Mouse (Mus musculus) liver, embryonic 13.5 days (tissue): Measurements from ENCODE around the gene Umodl1. TPM values are rescaled to one million over a fixed set of nuclear protein-coding genes. Genes with fewer than 3 reads are reported as not detected.

Source experiments
- ATAC-seq: fragments of 200-750 bp; cut with Nextera tagmentation; 2 replicates; pipeline ENCODE4 v1.8.0; 2017; ENCODE audit warnings: low read depth, mild to moderate bottlenecking, moderate number of reproducible peaks, moderate library complexity
- DNase-seq: peaks from one replicate; pipeline ENCODE4 v3.0.0; 2022
- H3K27ac ChIP-seq: fragments of 300-500 bp; sonication (generic); 2 replicates; pipeline ENCODE4 v1.5.1; 2015; ENCODE audit warnings: moderate library complexity, mild to moderate bottlenecking, inconsistent platforms
- H3K27me3 ChIP-seq: fragments of 300-500 bp; sonication (generic); 2 replicates; pipeline ENCODE4 v1.6.1; 2015; ENCODE audit warnings: mild to moderate bottlenecking, inconsistent platforms
- H3K36me3 ChIP-seq: fragments of 300-500 bp; sonication (generic); 2 replicates; pipeline ENCODE4 v1.6.1; 2015; ENCODE audit warnings: mild to moderate bottlenecking, inconsistent platforms
- H3K4me1 ChIP-seq: fragments of 300-500 bp; sonication (generic); replicated peaks from 2 replicates; pipeline ENCODE4 v1.6.1; 2015; ENCODE audit warnings: inconsistent platforms
- H3K4me2 ChIP-seq: fragments of 300-500 bp; sonication (generic); 2 replicates; pipeline ENCODE4 v1.6.1; 2015; ENCODE audit warnings: inconsistent platforms, mild to moderate bottlenecking, moderate library complexity
- H3K4me3 ChIP-seq: fragments of 300-500 bp; sonication (generic); replicated peaks from 2 replicates; pipeline ENCODE4 v1.5.1; 2015; ENCODE audit warnings: mild to moderate bottlenecking, inconsistent platforms
- H3K9ac ChIP-seq: fragments of 300-500 bp; sonication (generic); 2 replicates; pipeline ENCODE4 v1.6.1; 2015; ENCODE audit warnings: mild to moderate bottlenecking, inconsistent platforms
- H3K9me3 ChIP-seq: fragments of 300-500 bp; sonication (generic); replicated peaks from 2 replicates; pipeline ENCODE4 v1.6.1; 2016; ENCODE audit warnings: inconsistent platforms
- WGBS: fragments of 180-500 bp; shearing (Covaris S2); methylation state at CpG from one replicate; pipeline ENCODE4 v1.1.7; 2015; ENCODE audit not compliant: insufficient replicate concordance; 5-methylcytosine and 5-hydroxymethylcytosine counted together
- microRNA-seq: library from miRNA; unstranded; fragments of <30 nt; microRNA quantifications from one replicate; pipeline ENCODE4, GENCODE M21; 2016
- polyA plus RNA-seq: library from polyadenylated mRNA; unstranded; fragments of >200 nt; fragmentation: Nextera tagmentation; extraction: Ambion mirVana; gene quantifications from 2 replicates; pipeline ENCODE4 v1.2.1, GENCODE M21; 2015

The Umodl1 gene
- polyA plus RNA-seq, 1 experiment from 2014 or later, result 0.12 TPM

DNA sequence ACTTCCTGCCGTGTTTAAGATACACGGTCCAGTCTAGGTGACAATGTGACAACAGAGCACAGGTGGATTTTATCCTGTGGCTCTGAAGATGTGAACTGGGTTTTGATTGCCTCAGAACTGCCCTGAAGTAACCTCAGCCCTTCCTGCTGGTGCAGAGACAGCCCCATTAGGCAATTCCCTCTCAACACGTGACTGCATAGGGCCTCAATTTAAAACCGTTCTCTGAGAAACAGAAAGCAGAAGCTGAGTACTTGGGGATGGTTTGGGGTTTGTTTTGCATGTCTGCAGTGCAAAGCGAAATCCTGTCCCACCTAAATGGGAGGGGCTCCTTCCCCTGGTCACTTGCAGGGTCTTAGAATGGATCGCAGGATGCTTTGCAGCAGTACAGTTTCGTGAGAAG is 85.2 kb downstream of the Umodl1 start:
- Histone ChIP-seq H3K27me3 (no peaks in the 10 kb centered on the region), H3K4me3 (no peak overlapping the region), H3K9ac (no peak overlapping the region), H3K4me1 (peaks cover 46% of the 10 kb centered on the region), H3K27ac (no peak overlapping the region), H3K4me2 (no peak overlapping the region), H3K36me3 (no peaks in the 10 kb centered on the region), H3K9me3 (no peaks in the 10 kb centered on the region)
- peak; percentile 34; the same call in 1 of the 2 replicates for ATAC-seq
- WGBS, result 25% methylated on average over 7 of the region's 7 CpGs
- DNase-seq, result no peak

DNA sequence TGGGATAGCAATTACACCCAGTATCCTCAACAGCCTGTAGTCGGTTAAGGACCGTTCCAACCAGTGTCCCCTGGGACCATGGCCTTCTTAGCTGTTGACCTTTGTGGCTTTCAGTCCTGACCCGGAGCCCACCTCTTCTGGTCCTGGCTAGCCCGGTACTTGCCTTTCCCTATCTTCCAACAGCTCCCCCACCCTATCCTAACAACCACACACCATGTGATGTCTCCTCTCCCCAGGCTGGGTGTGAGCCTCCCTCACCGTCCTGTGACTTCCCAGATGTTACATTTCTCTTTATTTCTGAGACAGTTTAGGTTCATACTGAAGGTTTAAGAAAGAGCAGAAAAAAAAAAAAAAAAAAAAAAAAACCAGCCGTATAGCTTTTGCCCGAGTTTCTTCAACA is 86.0 kb downstream of the Umodl1 start:
- no peak overlapping the region for H3K27ac ChIP-seq
- 63% methylated on average over 7 of the region's 7 CpGs for WGBS
- H3K4me2 ChIP-seq, result no peak overlapping the region
- ATAC-seq, result no peak
- H3K27me3 ChIP-seq, result no peaks in the 10 kb centered on the region
- DNase-seq, result no peak
- no peaks in the 10 kb centered on the region for H3K9me3 ChIP-seq
- peaks cover 40% of the 10 kb centered on the region for H3K4me1 ChIP-seq
- H3K4me3 ChIP-seq, result no peak overlapping the region
- H3K36me3 ChIP-seq, result no peaks in the 10 kb centered on the region
- H3K9ac ChIP-seq, result no peak overlapping the region

DNA sequence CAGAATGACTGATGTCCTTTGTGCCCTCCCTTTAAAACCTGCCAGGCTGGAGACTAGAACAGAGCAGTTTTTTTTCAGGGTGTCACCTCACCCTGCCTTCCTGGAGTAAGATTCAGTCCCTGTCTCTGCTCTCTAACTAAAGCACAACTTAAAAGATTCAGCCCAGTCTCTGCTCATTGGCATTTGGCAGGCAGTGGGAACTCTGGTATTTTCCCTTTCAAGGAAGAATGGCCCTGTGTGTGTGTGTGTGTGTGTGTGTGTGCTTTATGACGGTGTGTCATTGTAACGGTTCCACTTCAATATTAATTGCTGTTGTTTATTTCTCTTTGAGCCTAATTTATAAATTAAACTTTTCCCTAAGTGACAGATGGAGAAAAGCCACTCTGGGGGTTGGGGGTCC is 88.3 kb downstream of the Umodl1 start:
- no peaks in the 10 kb centered on the region for H3K36me3 ChIP-seq
- no peaks in the 10 kb centered on the region for H3K27me3 ChIP-seq
- H3K27ac ChIP-seq, result no peak overlapping the region
- no peak for ATAC-seq
- H3K9ac ChIP-seq, result no peak overlapping the region
- H3K9me3 ChIP-seq, result no peaks in the 10 kb centered on the region
- H3K4me2 ChIP-seq, result no peak overlapping the region
- peaks cover 26% of the 10 kb centered on the region for H3K4me1 ChIP-seq
- 80% methylated on average over 2 of the region's 2 CpGs for WGBS
- DNase-seq, result no peak
- H3K4me3 ChIP-seq, result no peak overlapping the region

DNA sequence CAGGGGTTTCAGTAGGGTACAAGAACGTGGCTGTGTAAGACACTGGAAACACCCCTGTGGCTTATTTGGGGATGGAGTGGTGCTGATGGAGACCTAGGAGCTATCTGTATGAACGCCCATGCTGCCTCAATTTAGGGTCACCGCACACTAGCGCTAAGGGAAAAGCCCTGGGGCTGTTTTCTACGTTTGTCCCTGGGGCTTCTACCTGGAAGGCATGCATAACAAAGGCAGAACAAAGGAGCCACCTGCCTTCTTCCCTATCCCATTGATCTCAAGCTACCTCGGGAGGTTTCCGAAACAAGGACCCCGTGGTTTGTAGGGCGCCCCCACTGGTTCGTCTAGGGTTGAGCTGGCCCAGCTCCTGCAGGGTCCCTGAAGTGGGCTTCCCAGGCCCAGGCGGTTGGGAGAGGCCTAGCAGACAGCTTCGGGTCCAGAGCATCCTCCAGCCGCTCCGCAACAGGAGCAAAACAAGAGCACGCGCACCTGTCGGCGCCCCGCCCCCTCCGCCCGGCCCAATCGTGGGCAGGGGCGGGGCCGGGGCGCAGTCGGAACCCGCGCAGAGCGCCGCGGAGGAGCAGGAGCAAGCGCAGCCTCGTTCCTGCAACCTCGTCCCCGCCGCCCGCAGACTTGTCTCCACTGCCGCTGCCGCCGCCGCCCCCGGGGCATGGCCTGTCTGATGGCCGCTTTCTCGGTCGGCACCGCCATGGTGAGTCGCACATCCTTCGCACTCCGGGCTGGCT is 102.9 kb downstream of the Umodl1 start, which contains the start of gene Abcg1:
Gene Abcg1 (plus strand): TSS at position 525 of the 740 bp plus-strand sequence.
- peak; percentile 50 for DNase-seq

DNA sequence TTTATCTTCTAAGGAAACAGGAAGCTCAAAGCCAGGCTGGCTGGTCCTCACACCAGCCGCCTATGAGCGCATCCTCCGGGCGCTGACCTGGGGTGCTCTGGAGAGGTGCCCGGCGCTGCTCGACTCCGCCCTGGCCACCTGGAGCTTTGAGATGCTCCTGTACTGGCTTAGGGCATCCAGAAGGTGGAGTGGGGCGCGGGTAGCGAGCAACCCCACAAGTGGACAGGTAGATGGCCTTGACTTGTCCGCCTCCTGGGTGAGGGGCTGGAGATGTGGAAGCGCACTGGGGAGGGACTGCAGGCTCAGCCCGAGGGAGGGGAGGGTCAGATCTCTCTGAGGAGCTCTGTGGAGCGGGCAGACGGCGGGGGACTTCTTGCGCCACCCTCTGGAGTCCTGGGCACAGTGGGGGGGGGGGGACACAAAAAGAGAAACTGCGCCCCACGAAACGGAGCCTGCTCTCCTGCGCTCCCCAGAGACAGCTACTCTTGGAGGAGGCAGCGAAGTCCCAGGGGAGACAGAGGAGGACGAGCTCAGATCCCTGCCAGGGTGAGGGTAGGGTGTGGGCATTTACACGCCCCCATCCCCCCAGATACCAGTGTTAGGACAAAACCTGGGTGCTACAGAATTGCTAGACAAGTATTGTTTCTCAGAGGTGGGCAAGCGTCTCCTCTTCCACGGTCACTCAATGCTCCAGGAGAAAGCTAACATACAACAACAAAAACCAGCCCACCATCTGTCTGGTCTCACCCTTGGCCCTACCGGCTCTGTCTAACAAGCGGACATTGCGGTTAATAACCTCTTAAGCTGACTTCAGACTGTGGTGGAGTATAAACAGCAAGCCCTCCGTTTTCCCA is 103.7 kb downstream of the Umodl1 start:
- Histone ChIP-seq H3K4me1 (peaks cover 49% of the 10 kb centered on the region), H3K36me3 (no peaks in the 10 kb centered on the region), H3K4me3 (peak overlapping the region; percentile 60), H3K9me3 (no peaks in the 10 kb centered on the region), H3K9ac (peak overlapping the region; percentile 56), H3K27me3 (peaks cover 51% of the 10 kb centered on the region), H3K27ac (peak overlapping the region; percentile 66), H3K4me2 (peak overlapping the region; percentile 84)
- peak; percentile 27 for ATAC-seq
- under 1% methylated on average over 31 of the region's 31 CpGs for WGBS
- DNase-seq, result no peak

More for the DNA sequence above, 102.9 kb downstream of the Umodl1 start, which contains the start of gene Abcg1:
- no peaks in the 10 kb centered on the region for H3K36me3 ChIP-seq
- 4% methylated on average over 46 of the region's 49 CpGs for WGBS
- peak within 1 kb of the TSS; percentile 84 for H3K4me2 ChIP-seq
- peaks cover 51% of the 10 kb centered on the region for H3K27me3 ChIP-seq
- H3K9me3 ChIP-seq, result no peaks in the 10 kb centered on the region
- peak within 1 kb of the TSS; percentile 66 for H3K27ac ChIP-seq
- H3K4me3 ChIP-seq, result peak within 1 kb of the TSS; percentile 60
- H3K9ac ChIP-seq, result peak within 1 kb of the TSS; percentile 56
- peak; percentile 69 for ATAC-seq
- peaks cover 49% of the 10 kb centered on the region for H3K4me1 ChIP-seq

DNA sequence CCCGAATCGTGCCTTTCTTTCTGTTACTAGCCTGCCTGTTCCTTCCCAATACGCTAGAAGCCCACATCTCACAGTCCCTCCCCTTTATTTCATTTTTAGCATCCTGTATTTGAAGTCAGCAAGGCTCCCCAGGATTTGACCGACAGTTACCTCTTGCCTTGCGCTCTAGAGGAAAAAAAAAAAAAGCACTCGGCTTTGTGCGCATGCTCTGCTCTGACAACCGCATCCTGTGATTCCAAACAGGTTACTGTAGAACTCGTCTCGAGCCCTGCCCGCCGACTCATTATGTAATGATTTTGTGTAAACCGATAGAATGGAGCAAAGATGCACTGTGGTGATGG is 104.3 kb downstream of the Umodl1 start:
- DNase-seq (no peak), ATAC-seq (no peak)
- WGBS, result 1% methylated on average over 13 of the region's 13 CpGs
- Histone ChIP-seq H3K36me3 (no peaks in the 10 kb centered on the region), H3K4me1 (peaks cover 55% of the 10 kb centered on the region), H3K27me3 (peaks cover 51% of the 10 kb centered on the region), H3K9ac (peak overlapping the region; percentile 56; the same call in 1 of the 2 replicates), H3K9me3 (no peaks in the 10 kb centered on the region), H3K27ac (peak overlapping the region; percentile 66), H3K4me2 (peak overlapping the region; percentile 84), H3K4me3 (peak overlapping the region; percentile 60)

DNA sequence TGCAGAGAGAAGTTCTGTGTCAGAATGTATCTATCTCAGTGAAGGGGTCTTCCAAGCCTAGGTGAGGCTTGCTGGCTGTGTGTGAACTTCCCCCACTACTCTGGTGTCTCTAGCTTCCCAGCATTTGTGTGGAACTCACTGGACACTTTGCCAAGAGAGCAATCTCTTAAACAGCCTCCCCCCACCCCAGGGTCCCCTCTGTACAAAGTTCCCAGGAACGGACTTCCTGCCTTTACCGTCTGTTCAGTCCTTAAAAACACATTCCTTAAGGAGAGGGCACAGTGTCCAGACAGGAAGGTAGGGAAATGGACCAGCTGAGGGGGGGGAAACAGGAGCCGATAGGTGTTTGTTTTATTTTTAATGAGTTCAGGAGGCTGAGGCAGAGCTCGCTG is 105.8 kb downstream of the Umodl1 start:
- Histone ChIP-seq H3K4me3 (no peak overlapping the region), H3K27me3 (peaks cover 47% of the 10 kb centered on the region), H3K4me1 (peaks cover 57% of the 10 kb centered on the region), H3K9me3 (no peaks in the 10 kb centered on the region), H3K36me3 (no peaks in the 10 kb centered on the region), H3K9ac (no peak overlapping the region), H3K4me2 (peak overlapping the region; percentile 38), H3K27ac (peak overlapping the region; percentile 57; the same call in 1 of the 2 replicates)
- DNase-seq (no peak), ATAC-seq (no peak; the same call in 1 of the 2 replicates)
- WGBS, result 44% methylated on average over 4 of the region's 4 CpGs

Small RNAs within 50 kb of the gene (microRNA-seq; reads per million reads assigned to microRNA genes)
- gene Gm24026, result not detected

Other genes with a start within 250 kb of the Umodl1 start
- gene Glp1r, start 52.8 kb upstream of the Umodl1 start, polyA plus RNA-seq, result not detected in 2 replicates
- 6.1 and 6.2 TPM in 2 replicates for gene Abcg1, start 103.0 kb downstream of the Umodl1 start, polyA plus RNA-seq
- 4.7 and 6.0 TPM in 2 replicates for gene Tff3, start 175.0 kb downstream of the Umodl1 start, polyA plus RNA-seq
- gene Tff2, start 189.6 kb downstream of the Umodl1 start, polyA plus RNA-seq, result not detected in 2 replicates
- gene Tff1, start 210.6 kb downstream of the Umodl1 start, polyA plus RNA-seq, result 0.43 TPM in 1 of 2 replicates, not detected in the other
- 0.12 and 0.16 TPM in 2 replicates for gene Tmprss3, start 244.3 kb downstream of the Umodl1 start, polyA plus RNA-seq